Mouse (Mus musculus): ENCODE measurements at regions not wholly inside any gene's neighbourhood (a gene's known extent, or its start where the extent isn't known, plus 50 kb on each side); places are given as distances from the start of the nearest gene placed in this dataset.
A peak's percentile ranks its signal among the peaks of the same experiment; 100 is the strongest.

DNA sequence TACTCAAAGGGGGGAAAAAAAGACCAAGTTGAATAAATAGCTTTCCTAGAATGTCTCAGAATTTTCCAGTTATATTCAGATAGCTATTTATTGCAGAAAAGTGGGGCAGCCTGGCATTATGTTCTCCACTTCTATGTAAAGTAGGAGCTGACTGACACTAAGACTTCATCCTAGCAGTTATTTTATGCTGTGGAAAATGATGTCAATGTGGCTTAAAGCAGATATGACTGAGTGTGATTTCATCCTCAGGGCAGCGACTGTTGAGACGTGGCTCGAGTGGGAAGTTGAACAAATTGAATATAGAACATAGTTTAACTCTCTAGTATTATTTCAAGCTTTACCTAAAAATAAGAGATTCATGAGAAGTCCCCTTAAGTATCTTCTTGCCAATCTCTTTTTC lies 963.4 kb downstream of the Slc4a3 start:
- ATAC-seq: no peak
- WGBS: 83% methylated on average over 3 of the region's 3 CpGs
- no peak for DNase-seq (ENCODE audit: low spot score)
- no peaks in the 10 kb centered on the region for H3K4me1 ChIP-seq (ENCODE audit: insufficient read depth, low read length)
- H3K27me3 ChIP-seq (ENCODE audit: insufficient read depth, low read length): no peaks in the 10 kb centered on the region
- H3K9ac ChIP-seq (replicated peaks; ENCODE audit: low read length): no peak overlapping the region
- TF ChIP-seq CTCF (IDR thresholded peaks at IDR 0.05; ENCODE audit: low read depth): no peak
- no peak overlapping the region for H3K4me3 ChIP-seq (ENCODE audit: low read length)
- H3K9me3 ChIP-seq (ENCODE audit: low read length): no peaks in the 10 kb centered on the region
- no peak overlapping the region for H3K27ac ChIP-seq
- H3K36me3 ChIP-seq (ENCODE audit: insufficient read depth, low read length): no peaks in the 10 kb centered on the region
- H3K4me2 ChIP-seq (ENCODE audit: low read depth, low read length): no peak overlapping the region

DNA sequence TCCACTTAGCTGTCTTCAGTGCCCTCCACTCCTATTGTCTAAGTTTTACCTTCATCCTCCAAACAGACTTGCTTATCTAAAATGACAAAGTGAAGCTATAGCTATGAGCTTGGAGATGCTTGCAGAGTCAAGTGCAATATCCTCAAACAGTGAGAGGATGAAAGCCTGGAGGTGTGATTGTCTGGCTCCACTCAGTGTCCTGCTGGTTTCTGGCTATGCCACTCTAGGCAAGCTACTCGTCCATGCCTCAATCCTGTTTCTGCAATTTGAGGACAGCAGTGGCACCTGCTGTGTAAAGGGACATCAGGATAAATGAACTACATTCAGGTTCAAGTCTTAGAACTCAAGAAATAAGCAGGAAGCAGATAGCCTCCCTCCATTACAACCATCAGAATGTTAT lies 966.1 kb downstream of the Slc4a3 start:
- Histone ChIP-seq H3K27me3 (ENCODE audit: insufficient read depth, low read length) (no peaks in the 10 kb centered on the region), H3K4me1 (ENCODE audit: insufficient read depth, low read length) (no peaks in the 10 kb centered on the region), H3K9me3 (ENCODE audit: low read length) (no peaks in the 10 kb centered on the region), H3K27ac (no peak overlapping the region), H3K4me2 (ENCODE audit: low read depth, low read length) (no peak overlapping the region), H3K9ac (replicated peaks; ENCODE audit: low read length) (no peak overlapping the region), H3K36me3 (ENCODE audit: insufficient read depth, low read length) (no peaks in the 10 kb centered on the region), H3K4me3 (ENCODE audit: low read length) (no peak overlapping the region)
- WGBS: 47% methylated on average over 1 of the region's 1 CpGs
- DNase-seq (ENCODE audit: low spot score) (no peak), ATAC-seq (no peak)
- no peak for TF ChIP-seq CTCF (IDR thresholded peaks at IDR 0.05; ENCODE audit: low read depth)

DNA sequence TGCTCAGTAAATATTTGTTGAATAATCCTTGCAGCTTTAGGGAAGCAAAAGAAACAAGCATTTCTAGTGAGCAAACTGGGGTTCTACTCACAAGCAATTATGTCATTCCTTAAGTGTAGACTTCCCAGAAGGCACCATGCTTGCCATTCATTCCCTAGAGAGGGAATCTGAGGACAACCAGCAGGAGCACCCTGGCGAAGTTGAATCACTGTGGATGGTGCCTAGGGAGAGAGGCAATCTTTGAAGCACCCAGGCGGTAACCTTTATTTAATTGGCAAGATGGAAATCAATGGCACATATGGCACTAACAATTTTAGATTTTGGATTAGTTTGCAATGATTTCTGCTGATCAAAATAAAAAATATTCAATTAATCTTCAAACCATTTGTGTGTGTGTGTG lies 967.4 kb downstream of the Slc4a3 start:
- WGBS: 82% methylated on average over 2 of the region's 2 CpGs
- Histone ChIP-seq H3K27ac (no peak overlapping the region), H3K9ac (replicated peaks; ENCODE audit: low read length) (no peak overlapping the region), H3K4me3 (ENCODE audit: low read length) (no peak overlapping the region), H3K4me2 (ENCODE audit: low read depth, low read length) (no peak overlapping the region), H3K27me3 (ENCODE audit: insufficient read depth, low read length) (no peaks in the 10 kb centered on the region), H3K9me3 (ENCODE audit: low read length) (no peaks in the 10 kb centered on the region), H3K4me1 (ENCODE audit: insufficient read depth, low read length) (no peaks in the 10 kb centered on the region), H3K36me3 (ENCODE audit: insufficient read depth, low read length) (no peaks in the 10 kb centered on the region)
- DNase-seq (ENCODE audit: low spot score): no peak
- ATAC-seq: no peak
- TF ChIP-seq CTCF (IDR thresholded peaks at IDR 0.05; ENCODE audit: low read depth): no peak

DNA sequence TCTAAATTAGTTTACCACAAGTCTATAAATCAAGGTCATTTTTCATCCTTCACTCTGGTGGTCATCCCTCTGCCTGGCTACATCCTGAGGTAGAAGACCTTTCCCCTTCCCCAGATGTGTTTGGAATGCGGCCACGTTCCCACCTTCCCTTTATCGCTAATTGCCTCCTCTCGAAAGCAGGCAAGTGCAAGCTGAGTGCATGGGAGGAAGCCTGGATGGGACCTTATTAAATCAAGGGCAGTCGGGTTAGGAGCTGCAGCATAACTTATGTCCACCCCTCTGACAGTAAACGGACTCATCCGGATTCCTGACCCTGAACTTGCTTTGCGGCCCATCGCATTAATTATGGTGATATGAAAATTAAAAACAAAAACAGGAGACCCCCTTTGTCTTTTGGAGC lies 983.5 kb downstream of the Slc4a3 start:
- WGBS: 76% methylated on average over 9 of the region's 9 CpGs
- Histone ChIP-seq H3K4me3 (ENCODE audit: low read length) (no peak overlapping the region), H3K27me3 (ENCODE audit: insufficient read depth, low read length) (no peaks in the 10 kb centered on the region), H3K4me1 (ENCODE audit: insufficient read depth, low read length) (no peaks in the 10 kb centered on the region), H3K4me2 (ENCODE audit: low read depth, low read length) (no peak overlapping the region), H3K9me3 (ENCODE audit: low read length) (no peaks in the 10 kb centered on the region), H3K36me3 (ENCODE audit: insufficient read depth, low read length) (no peaks in the 10 kb centered on the region), H3K27ac (no peak overlapping the region), H3K9ac (replicated peaks; ENCODE audit: low read length) (no peak overlapping the region)
- ATAC-seq (no peak), DNase-seq (ENCODE audit: low spot score) (no peak)
- no peak for TF ChIP-seq CTCF (IDR thresholded peaks at IDR 0.05; ENCODE audit: low read depth)

DNA sequence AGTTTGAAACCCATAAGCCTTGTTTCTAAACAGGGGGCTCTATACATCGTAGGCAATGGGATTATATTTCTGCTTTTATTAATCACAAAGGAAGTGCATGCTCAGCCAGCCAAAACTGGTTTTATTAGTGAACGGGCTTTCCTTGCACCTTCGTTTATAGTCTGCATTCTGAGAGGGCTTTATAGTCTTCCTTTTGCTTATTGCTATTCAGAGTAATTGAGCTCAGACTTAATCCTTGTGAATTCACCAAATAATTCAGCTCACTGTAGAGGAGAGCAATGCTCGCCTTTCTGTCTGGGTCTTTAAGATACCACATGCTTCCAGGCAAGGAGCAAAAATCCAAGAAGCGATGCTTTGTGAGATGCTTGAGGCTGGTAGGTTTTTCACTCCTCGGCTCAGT lies 984.3 kb downstream of the Slc4a3 start:
- Histone ChIP-seq H3K4me1 (ENCODE audit: insufficient read depth, low read length) (no peaks in the 10 kb centered on the region), H3K36me3 (ENCODE audit: insufficient read depth, low read length) (no peaks in the 10 kb centered on the region), H3K9me3 (ENCODE audit: low read length) (no peaks in the 10 kb centered on the region), H3K27me3 (ENCODE audit: insufficient read depth, low read length) (no peaks in the 10 kb centered on the region), H3K4me2 (ENCODE audit: low read depth, low read length) (no peak overlapping the region), H3K9ac (replicated peaks; ENCODE audit: low read length) (no peak overlapping the region), H3K27ac (no peak overlapping the region), H3K4me3 (ENCODE audit: low read length) (no peak overlapping the region)
- ATAC-seq: no peak
- no peak for TF ChIP-seq CTCF (IDR thresholded peaks at IDR 0.05; ENCODE audit: low read depth)
- 86% methylated on average over 6 of the region's 6 CpGs for WGBS
- no peak for DNase-seq (ENCODE audit: low spot score)

DNA sequence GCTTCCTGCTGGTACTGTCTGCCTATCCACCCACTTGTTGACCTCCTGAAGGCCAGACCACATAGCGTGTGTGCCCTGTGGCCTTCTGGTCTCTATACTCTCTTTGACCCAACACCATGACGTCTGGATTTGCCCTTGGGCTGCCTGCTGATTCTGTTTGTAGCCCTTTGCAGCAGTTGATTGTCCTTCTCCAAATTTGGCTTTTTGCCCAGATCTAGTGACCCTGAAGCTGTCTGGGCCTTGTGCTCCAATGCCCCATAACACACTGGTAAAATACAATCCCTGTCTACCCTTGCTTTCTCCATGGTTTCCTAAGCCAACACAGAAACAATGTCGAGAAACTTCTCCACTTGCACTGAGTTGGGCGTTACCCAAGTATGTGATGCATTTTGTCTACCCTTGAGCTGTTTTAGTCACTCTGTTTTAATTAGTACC lies 979.3 kb downstream of the Epha4 start:
- Histone ChIP-seq H3K4me1 (ENCODE audit: insufficient read depth, low read length) (no peaks in the 10 kb centered on the region), H3K27me3 (ENCODE audit: insufficient read depth, low read length) (no peaks in the 10 kb centered on the region), H3K9ac (replicated peaks; ENCODE audit: low read length) (no peak overlapping the region), H3K36me3 (ENCODE audit: insufficient read depth, low read length) (no peaks in the 10 kb centered on the region), H3K27ac (no peak overlapping the region), H3K4me3 (ENCODE audit: low read length) (no peak overlapping the region), H3K4me2 (ENCODE audit: low read depth, low read length) (no peak overlapping the region), H3K9me3 (ENCODE audit: low read length) (no peaks in the 10 kb centered on the region)
- ATAC-seq: peak; percentile 59; the same call in 1 of the 2 replicates
- TF ChIP-seq CTCF (IDR thresholded peaks at IDR 0.05; ENCODE audit: low read depth): no peak
- peak; percentile 50 for DNase-seq (ENCODE audit: low spot score)
- 30% methylated on average over 4 of the region's 4 CpGs for WGBS

DNA sequence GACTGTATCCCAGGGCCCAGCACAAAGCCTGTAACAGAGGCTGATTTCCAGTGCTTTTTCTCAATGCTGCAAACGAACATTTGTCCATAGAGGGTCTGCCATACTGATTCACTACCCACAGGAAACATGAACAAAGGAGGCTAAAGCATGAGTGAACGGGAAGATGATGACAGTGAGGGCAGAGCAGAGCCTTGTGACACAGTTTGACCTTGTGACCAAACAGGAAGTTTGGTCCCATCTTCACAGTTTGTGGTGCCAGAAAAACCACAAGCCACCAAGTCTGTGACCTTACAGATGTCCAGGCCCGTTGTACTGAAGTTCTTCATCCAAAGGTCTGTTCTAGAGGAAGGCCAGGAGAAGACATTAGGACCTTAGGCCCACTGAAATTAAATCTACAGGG lies 974.4 kb downstream of the Epha4 start:
- H3K4me2 ChIP-seq (ENCODE audit: low read depth, low read length): no peak overlapping the region
- H3K4me1 ChIP-seq (ENCODE audit: insufficient read depth, low read length): no peaks in the 10 kb centered on the region
- TF ChIP-seq CTCF (IDR thresholded peaks at IDR 0.05; ENCODE audit: low read depth): no peak
- H3K27me3 ChIP-seq (ENCODE audit: insufficient read depth, low read length): no peaks in the 10 kb centered on the region
- H3K9ac ChIP-seq (replicated peaks; ENCODE audit: low read length): no peak overlapping the region
- H3K27ac ChIP-seq: no peak overlapping the region
- H3K9me3 ChIP-seq (ENCODE audit: low read length): no peaks in the 10 kb centered on the region
- no peaks in the 10 kb centered on the region for H3K36me3 ChIP-seq (ENCODE audit: insufficient read depth, low read length)
- no peak for ATAC-seq
- H3K4me3 ChIP-seq (ENCODE audit: low read length): no peak overlapping the region
- 58% methylated on average over 3 of the region's 3 CpGs for WGBS
- no peak for DNase-seq (ENCODE audit: low spot score)
